Mouse (Mus musculus): Measurements from ENCODE around the gene Dis3. TPM values are rescaled to one million over a fixed set of nuclear protein-coding genes. Genes with fewer than 3 reads are reported as not detected.

Dis3 gene
- polyA plus RNA-seq, 1 experiment from 2014 or later: 12.0 TPM

GRCm38 (mm10) chr14:99058959-99059586, 40.5 kb downstream of the Dis3 start:
- TF ChIP-seq CTCF (IDR thresholded peaks at IDR 0.05; ENCODE audit: low read depth) (no peak), EP300 (optimal IDR thresholded peaks at IDR 0.05) (no peak)
- no peak for ATAC-seq (ENCODE audit: low FRiP score, low TSS enrichment)
- Histone ChIP-seq H3K4me1 (replicated peaks; ENCODE audit: control insufficient read depth, insufficient read depth) (no peaks in the 10 kb centered on the region), H3K27ac (replicated peaks) (no peak overlapping the region), H3K36me3 (ENCODE audit: control insufficient read depth, insufficient read depth, low read length) (peaks cover 6% of the 10 kb centered on the region; the same call in 1 of the 2 replicates), H3K9me3 (ENCODE audit: control insufficient read depth, low read length) (no peaks in the 10 kb centered on the region), H3K27me3 (ENCODE audit: control insufficient read depth, insufficient read depth, low read length) (no peaks in the 10 kb centered on the region), H3K4me2 (replicated peaks; ENCODE audit: low read depth) (no peak overlapping the region), H3K4me3 (ENCODE audit: low read depth, low read length) (no peak overlapping the region), H3K9ac (ENCODE audit: low read length) (no peak overlapping the region)
- no peak for DNase-seq (ENCODE audit: low spot score)
- 86% methylated on average over 7 of the region's 7 CpGs for WGBS

- peak; percentile 23 for DNase-seq (ENCODE audit: low spot score)
- Histone ChIP-seq H3K27ac (replicated peaks) (peak overlapping the region; percentile 94), H3K4me3 (ENCODE audit: low read depth, low read length) (peak overlapping the region; percentile 95), H3K36me3 (ENCODE audit: control insufficient read depth, insufficient read depth, low read length) (no peaks in the 10 kb centered on the region), H3K27me3 (ENCODE audit: control insufficient read depth, insufficient read depth, low read length) (no peaks in the 10 kb centered on the region), H3K9ac (ENCODE audit: low read length) (peak overlapping the region; percentile 91), H3K4me1 (replicated peaks; ENCODE audit: control insufficient read depth, insufficient read depth) (peaks cover 4% of the 10 kb centered on the region; the same call in 1 of the 2 replicates), H3K4me2 (replicated peaks; ENCODE audit: low read depth) (peak overlapping the region; percentile 83), H3K9me3 (ENCODE audit: control insufficient read depth, low read length) (no peaks in the 10 kb centered on the region)
- ATAC-seq (ENCODE audit: low FRiP score, low TSS enrichment): peak; percentile 1; the same call in 1 of the 2 replicates
- WGBS: under 1% methylated on average over 15 of the region's 15 CpGs
- TF ChIP-seq CTCF (IDR thresholded peaks at IDR 0.05; ENCODE audit: low read depth) (no peak), EP300 (optimal IDR thresholded peaks at IDR 0.05) (no peak)
Measured at GRCm38 (mm10) chr14:99046782-99047181, 52.8 kb downstream of the Dis3 start.

GRCm38 (mm10) chr14:99046031-99046781, 53.4 kb downstream of the Dis3 start, which contains the start of the genes Mzt1 and Bora:
Gene Mzt1 (minus strand): TSS chr14:99046134.
Gene Bora (plus strand): TSS chr14:99046222.
- H3K9ac ChIP-seq (ENCODE audit: low read length): peak within 1 kb of the TSS; percentile 91
- H3K36me3 ChIP-seq (ENCODE audit: control insufficient read depth, insufficient read depth, low read length): no peaks in the 10 kb centered on the region
- ATAC-seq (ENCODE audit: low FRiP score, low TSS enrichment): peak; percentile 97
- H3K9me3 ChIP-seq (ENCODE audit: control insufficient read depth, low read length): no peaks in the 10 kb centered on the region
- WGBS: under 1% methylated on average over 71 of the region's 81 CpGs
- peak within 1 kb of the TSS; percentile 83 for H3K4me2 ChIP-seq (replicated peaks; ENCODE audit: low read depth)
- peaks cover 5% of the 10 kb centered on the region; the same call in 1 of the 2 replicates for H3K4me1 ChIP-seq (replicated peaks; ENCODE audit: control insufficient read depth, insufficient read depth)
- no peak for TF ChIP-seq CTCF (IDR thresholded peaks at IDR 0.05; ENCODE audit: low read depth)
- TF ChIP-seq EP300 (optimal IDR thresholded peaks at IDR 0.05): no peak
- peak; percentile 94 for DNase-seq (ENCODE audit: low spot score)
- no peaks in the 10 kb centered on the region for H3K27me3 ChIP-seq (ENCODE audit: control insufficient read depth, insufficient read depth, low read length)
- H3K4me3 ChIP-seq (ENCODE audit: low read depth, low read length): peak within 1 kb of the TSS; percentile 95
- peak within 1 kb of the TSS; percentile 94 for H3K27ac ChIP-seq (replicated peaks)

GRCm38 (mm10) chr14:99045378-99046030, 54.1 kb downstream of the Dis3 start:
- H3K27me3 ChIP-seq (ENCODE audit: control insufficient read depth, insufficient read depth, low read length): no peaks in the 10 kb centered on the region
- under 1% methylated on average over 67 of the region's 70 CpGs for WGBS
- no peak for TF ChIP-seq CTCF (IDR thresholded peaks at IDR 0.05; ENCODE audit: low read depth)
- no peak for TF ChIP-seq EP300 (optimal IDR thresholded peaks at IDR 0.05)
- ATAC-seq (ENCODE audit: low FRiP score, low TSS enrichment): peak; percentile 38
- DNase-seq (ENCODE audit: low spot score): peak; percentile 66
- peak overlapping the region; percentile 91 for H3K9ac ChIP-seq (ENCODE audit: low read length)
- H3K9me3 ChIP-seq (ENCODE audit: control insufficient read depth, low read length): no peaks in the 10 kb centered on the region
- peak overlapping the region; percentile 94 for H3K27ac ChIP-seq (replicated peaks)
- peak overlapping the region; percentile 74 for H3K4me2 ChIP-seq (replicated peaks; ENCODE audit: low read depth)
- H3K4me3 ChIP-seq (ENCODE audit: low read depth, low read length): peak overlapping the region; percentile 95
- peaks cover 7% of the 10 kb centered on the region; the same call in 1 of the 2 replicates for H3K4me1 ChIP-seq (replicated peaks; ENCODE audit: control insufficient read depth, insufficient read depth)
- H3K36me3 ChIP-seq (ENCODE audit: control insufficient read depth, insufficient read depth, low read length): no peaks in the 10 kb centered on the region

GRCm38 (mm10) chr14:99044718-99045117, 54.9 kb downstream of the Dis3 start:
- TF ChIP-seq CTCF (IDR thresholded peaks at IDR 0.05; ENCODE audit: low read depth): no peak
- no peak for TF ChIP-seq EP300 (optimal IDR thresholded peaks at IDR 0.05)
- Histone ChIP-seq H3K36me3 (ENCODE audit: control insufficient read depth, insufficient read depth, low read length) (no peaks in the 10 kb centered on the region), H3K4me3 (ENCODE audit: low read depth, low read length) (peak overlapping the region; percentile 95), H3K9ac (ENCODE audit: low read length) (peak overlapping the region; percentile 91; the same call in 1 of the 2 replicates), H3K4me2 (replicated peaks; ENCODE audit: low read depth) (peak overlapping the region; percentile 74), H3K4me1 (replicated peaks; ENCODE audit: control insufficient read depth, insufficient read depth) (peaks cover 7% of the 10 kb centered on the region; the same call in 1 of the 2 replicates), H3K27ac (replicated peaks) (no peak overlapping the region), H3K27me3 (ENCODE audit: control insufficient read depth, insufficient read depth, low read length) (no peaks in the 10 kb centered on the region), H3K9me3 (ENCODE audit: control insufficient read depth, low read length) (no peaks in the 10 kb centered on the region)
- WGBS: 4% methylated on average over 5 of the region's 5 CpGs
- DNase-seq (ENCODE audit: low spot score) (no peak), ATAC-seq (ENCODE audit: low FRiP score, low TSS enrichment) (no peak)
